Mouse (Mus musculus) adrenal gland, adult 2 months (tissue): ENCODE data around the gene Parp6. TPM values are rescaled to one million over a fixed set of nuclear protein-coding genes. Genes with fewer than 3 reads are reported as not detected.

ENCODE experiments used
- DNase-seq: peaks from one replicate; pipeline ENCODE4 v3.0.0; 2021
- polyA plus RNA-seq: library from polyadenylated mRNA; depleted of rRNA; stranded (reverse); fragments of >200 nt; gene quantifications from 2 replicates; pipeline ENCODE4 v1.2.3, GENCODE M21; 2012; rRNA removed
- total RNA-seq, 2 experiments: library from RNA; stranded (reverse); gene quantifications; 2 replicates each; pipeline ENCODE4 v1.2.3; 2021

Gene Parp6
- total and polyA plus RNA-seq, 3 experiments: 6.5 to 32.9 (median 25.3) TPM

DNA sequence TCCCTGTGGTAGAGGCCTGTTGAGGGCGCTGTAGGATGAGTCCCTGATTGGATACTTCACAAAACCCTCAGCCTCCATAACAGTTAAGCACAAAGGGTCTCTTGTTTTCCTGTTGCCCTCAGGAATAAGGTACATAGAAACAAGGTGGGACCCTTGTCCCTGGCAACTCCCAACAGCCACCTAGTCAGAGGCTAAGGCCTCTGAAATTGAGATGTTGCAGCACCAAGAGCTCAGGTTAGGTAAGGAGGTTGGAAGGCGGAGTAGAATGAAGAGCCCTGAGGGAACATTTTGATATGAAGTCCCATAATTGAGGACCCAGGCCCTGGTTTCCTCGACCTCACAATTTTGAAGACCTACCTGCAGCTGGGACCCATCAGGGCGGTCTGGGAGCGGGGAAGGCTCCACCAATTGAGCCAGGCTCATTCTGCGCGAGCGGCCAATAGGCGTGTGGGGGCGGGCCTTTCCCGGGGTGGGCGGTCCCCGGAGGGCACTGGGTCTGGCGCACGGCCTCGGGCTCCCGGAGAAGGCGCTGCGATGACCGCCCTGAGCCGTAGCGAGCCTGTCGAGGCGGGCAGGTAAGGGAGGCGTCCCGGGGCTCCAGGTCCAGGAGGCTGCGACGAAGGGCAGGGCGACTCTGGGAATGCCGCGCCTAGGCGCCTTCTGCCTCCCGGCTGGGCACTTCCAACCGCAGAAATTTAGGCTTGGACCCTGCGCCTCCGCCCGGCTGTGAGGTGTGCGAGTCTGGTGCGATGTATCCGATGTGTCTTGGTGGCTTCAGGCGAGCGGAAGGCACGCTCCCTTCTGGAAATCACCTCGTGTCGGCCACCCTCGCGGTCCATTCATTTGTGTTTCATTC, 62.8 kb downstream of the Parp6 start, which contains the start of gene Gramd2:
TSS of gene Gramd2 (plus strand) at position 467 of the 856 bp plus-strand sequence.
- DNase-seq: peak; percentile 91

DNA sequence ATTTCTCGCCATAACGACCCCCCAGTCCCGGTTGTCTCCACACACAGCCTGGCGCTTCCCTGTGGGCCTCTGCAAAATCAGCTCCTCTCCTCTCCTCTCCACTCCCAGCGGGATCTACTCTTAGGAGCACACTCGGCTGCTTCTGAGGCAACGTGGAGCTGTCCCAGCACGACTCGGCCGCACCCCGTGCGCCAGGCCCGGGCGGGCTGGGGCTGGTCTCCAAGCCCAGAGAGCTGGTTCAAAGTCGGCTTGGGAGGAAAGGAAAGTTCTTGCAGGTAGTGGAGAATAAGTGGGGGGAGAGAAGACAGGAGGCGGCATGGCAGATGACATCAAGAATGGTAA, 63.4 kb downstream of the Parp6 start:
- no peak for DNase-seq

DNA sequence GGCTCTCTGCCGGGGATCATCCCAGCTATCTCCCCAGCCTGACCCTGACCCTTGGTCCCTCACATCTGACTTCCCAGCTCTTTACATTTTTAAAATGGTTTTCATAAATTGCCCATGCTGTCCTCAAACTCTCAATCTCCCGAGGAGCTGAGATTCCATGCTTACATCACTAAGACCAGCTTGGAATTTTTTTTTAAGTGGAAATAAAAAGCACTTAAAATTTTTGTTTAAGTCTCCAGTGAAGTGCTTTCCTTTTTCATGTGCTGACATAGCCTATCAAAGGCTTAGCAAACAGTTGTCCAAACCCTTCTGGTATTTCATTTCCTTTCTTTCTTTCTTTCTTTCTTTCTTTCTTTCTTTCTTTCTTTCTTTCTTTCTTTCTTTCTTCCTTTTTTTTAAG, 66.9 kb downstream of the Parp6 start:
- DNase-seq: no peak

DNA sequence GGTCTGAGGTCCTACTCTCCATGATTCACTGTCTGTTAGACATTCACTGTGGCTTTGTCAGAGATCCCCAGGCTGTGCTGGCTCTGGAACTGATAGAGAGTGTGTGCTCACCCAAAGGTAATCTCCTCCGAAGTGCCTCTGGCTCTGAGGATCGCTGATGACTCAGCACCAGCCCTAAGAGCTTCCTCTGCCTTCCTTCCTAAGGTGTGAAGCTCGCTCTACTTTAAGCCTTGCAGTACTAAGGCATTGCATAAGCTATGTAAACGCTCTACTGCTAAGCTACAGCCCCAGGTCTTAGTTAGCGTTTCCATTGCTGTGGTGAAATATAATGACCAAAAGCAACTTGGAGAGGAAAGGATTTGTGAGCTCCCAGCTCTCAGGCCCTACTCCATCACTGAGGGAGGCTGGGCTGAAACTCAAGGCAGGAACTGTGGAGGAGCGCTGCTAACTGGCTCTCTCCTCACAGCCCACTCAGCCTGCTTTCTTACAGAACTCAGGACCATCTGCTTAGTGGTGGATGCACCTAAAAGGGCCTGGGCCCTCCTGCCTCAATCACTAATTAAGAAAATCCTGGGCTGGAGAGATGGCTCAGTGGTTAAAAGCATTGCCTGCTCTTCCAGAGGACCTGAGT, 70.4 kb downstream of the Parp6 start:
- DNase-seq: no peak

DNA sequence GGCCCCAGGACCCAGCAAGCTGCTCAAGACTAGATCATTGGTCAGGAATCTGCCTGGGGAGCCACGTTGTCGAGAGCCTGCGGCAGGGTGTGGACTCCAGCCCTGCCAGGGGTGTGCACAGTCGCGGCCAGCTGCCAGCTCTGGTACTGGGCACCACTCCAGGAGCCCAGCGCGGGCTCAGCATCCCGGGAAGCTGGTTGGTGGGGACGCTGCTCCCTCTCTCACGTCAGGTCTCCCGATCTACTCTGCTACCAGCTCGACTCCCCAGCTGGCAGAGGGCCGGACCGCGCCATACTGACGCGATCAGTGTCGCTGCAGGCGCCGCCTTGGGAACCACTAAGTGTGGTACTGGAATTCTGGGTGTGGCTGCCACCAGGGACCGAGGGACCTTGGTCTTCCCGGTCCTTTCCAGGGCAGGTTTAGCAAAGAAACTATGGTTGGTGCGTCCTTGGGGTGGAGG, 74.6 kb downstream of the Parp6 start:
- peak; percentile 89 for DNase-seq

DNA sequence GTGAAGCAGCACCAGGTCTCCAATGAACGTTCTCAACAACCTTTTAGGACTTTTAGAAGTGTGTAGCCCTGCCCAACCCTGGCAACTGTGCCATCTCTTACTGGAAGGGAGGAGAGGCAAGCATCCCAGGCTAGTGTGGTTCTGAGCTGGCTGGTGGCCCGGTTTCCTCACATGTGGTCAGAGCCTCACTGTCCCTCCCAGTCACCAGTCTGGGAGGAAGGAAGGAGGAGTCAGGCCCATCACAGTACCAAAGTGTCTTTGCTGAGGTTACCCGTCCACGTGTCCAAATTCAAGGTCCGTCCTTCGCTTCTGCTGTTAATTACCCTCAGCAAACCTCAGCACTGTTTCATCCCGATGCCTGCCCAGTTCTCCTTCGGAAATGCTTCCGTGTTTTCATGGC, 75.1 kb downstream of the Parp6 start:
- peak; percentile 58 for DNase-seq

DNA sequence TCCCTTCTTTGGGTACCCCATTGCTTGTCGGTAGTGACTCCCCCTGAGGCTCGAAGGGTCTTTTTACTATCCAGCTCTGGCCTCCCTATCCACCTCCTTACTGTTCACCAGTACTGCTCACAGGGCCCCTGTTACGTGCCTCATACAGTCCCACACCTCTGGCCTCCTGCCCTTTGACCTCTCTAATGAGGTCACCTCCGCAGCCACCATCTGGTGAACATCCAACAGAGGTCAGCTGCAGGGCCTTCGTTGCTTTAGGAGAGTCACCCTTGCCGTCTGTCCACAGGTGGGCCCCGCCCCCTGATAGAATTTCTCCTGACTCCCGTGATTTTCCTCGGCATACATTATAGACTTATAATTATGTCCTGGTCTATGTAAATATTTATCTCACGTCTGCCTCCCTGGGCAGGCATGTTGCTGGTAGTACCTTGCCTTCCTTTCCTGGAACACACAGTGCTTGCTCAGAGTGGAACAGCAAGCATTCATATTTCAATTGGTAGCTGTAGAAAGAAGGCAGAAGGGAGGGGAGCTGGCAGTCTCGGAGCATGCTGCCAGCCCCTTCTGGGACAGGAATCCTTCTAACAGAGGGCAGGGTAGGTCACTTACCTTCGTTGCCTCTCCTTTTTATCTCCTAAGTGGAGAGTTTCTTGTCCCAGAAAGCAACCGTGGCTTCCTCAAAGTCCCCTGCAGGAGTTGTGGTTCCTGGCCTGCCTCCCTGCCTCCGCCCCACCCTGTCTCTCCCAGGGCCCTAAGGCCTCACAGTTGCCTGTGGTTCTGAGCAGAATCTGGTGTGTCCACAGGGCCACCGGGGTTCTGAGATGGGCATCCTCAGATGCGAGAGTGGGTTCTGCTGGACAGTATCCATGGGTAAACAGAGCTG, 77.7 kb downstream of the Parp6 start:
- DNase-seq: no peak

DNA sequence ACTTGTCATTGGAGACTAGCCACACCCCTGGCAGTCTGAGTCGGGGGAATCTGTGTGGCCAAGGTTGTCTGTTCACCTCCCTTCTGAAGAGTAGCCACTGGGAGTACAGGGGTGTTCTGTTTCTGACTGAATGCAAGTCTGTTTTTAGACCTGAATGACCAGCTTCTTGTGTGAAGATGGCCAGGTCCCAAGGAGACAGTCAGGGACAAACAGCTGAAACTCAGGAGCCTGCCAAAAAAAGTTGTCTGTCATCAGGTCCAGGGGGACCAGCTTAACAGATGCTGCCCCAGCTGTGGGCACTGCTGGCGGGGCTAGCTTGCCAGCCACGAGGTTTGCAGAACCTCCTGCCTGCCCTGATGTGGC, 78.3 kb downstream of the Parp6 start:
- no peak for DNase-seq

DNA sequence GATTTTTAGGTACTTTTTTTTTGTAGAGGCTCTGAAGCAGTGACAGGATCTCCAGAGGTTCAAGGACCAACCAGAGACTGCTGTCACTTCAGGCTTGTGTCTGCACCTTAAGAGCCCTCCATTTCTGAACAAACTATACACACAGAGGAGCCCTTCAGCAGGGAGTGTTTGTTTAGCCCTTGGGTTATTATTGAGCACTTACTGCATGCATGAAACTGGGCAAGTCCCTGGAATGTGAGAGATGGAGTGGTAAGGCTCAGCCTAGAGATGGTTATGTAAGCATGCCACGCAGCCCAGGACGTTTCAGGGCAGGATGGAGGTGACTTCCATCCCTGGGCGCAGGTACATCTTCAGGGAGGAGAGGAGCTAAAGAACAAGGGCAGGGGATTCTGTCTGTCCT, 79.3 kb downstream of the Parp6 start:
- DNase-seq: no peak

Other genes starting within 250 kb of the Parp6 start
- gene Arih1, start 130.7 kb upstream of the Parp6 start, total RNA-seq: 100 to 1,000 TPM in 1 of 2 experiments, 10 to 100 TPM in 1; 99.3 to 152 TPM
- gene Arih1, start 130.7 kb upstream of the Parp6 start, polyA plus RNA-seq: 10.2 and 13.6 TPM in 2 replicates
- gene Hexa, start 77.7 kb upstream of the Parp6 start, total RNA-seq: 100 to 1,000 TPM; 134 to 162 TPM
- 123 and 137 TPM in 2 replicates for gene Hexa, start 77.7 kb upstream of the Parp6 start, polyA plus RNA-seq
- gene Tmem202, start 77.4 kb upstream of the Parp6 start, total RNA-seq: 1 to 10 TPM; 2.5 to 3.5 TPM
- gene Tmem202, start 77.4 kb upstream of the Parp6 start, polyA plus RNA-seq: 4.1 and 4.4 TPM in 2 replicates
- gene Celf6, start 39.4 kb upstream of the Parp6 start, total RNA-seq: 1 to 10 TPM; 3.0 to 8.6 TPM
- 3.9 and 13.9 TPM in 2 replicates for gene Celf6, start 39.4 kb upstream of the Parp6 start, polyA plus RNA-seq
- gene Pkm, start 39.1 kb downstream of the Parp6 start, total RNA-seq: 100 to 1,000 TPM; 766 to 872 TPM
- 1,274 and 1,388 TPM in 2 replicates for gene Pkm, start 39.1 kb downstream of the Parp6 start, polyA plus RNA-seq
- under 1 TPM in 1 of 2 experiments, not detected in 1; 0.40 TPM for gene Gramd2, start 62.9 kb downstream of the Parp6 start, total RNA-seq
- gene Gramd2, start 62.9 kb downstream of the Parp6 start, polyA plus RNA-seq: 0.09 and 0.17 TPM in 2 replicates
- gene Senp8, start 133.4 kb downstream of the Parp6 start, total RNA-seq: 10 to 100 TPM in 1 of 2 experiments, 1 to 10 TPM in 1; 7.5 to 10.4 TPM
- gene Senp8, start 133.4 kb downstream of the Parp6 start, polyA plus RNA-seq: 0.65 and 2.7 TPM in 2 replicates
- gene Myo9a, start 133.6 kb downstream of the Parp6 start, total RNA-seq: 10 to 100 TPM; 14.1 to 17.5 TPM
- 0.28 and 0.45 TPM in 2 replicates for gene Myo9a, start 133.6 kb downstream of the Parp6 start, polyA plus RNA-seq